Mouse (Mus musculus) ES-Bruce4 (cell line): Measurements from ENCODE around the gene 1700069L16Rik.
A peak's percentile ranks its signal among the peaks of the same experiment; 100 is the strongest.

Experiments used
- CTCF ChIP-seq: IDR thresholded peaks from one replicate; pipeline ENCODE4 v1.8.1; 2011; ENCODE audit warnings: low read depth, low read length
- EP300 ChIP-seq: IDR thresholded peaks from 2 replicates; pipeline ENCODE4 v1.6.1; 2011; ENCODE audit warnings: low read depth, low read length; ENCODE audit not compliant: insufficient read depth
- POLR2A ChIP-seq: IDR thresholded peaks from one replicate; pipeline ENCODE4 v1.8.1; 2011; ENCODE audit warnings: low read length; ENCODE audit not compliant: insufficient read depth

- TF ChIP-seq POLR2A (no peak), CTCF (peak; percentile 97), EP300 (0 out of 2 replicates have a peak, but pooled peaks have one; percentile 38)
Measured at GRCm38 (mm10) chr5:113773664-113774063, 49.1 kb upstream of the 1700069L16Rik start.
